Mouse (Mus musculus) lung, embryonic 15.5 days (tissue): ENCODE measurements around the gene Pign. TPM values are rescaled to one million over a fixed set of nuclear protein-coding genes. Genes with fewer than 3 reads are reported as not detected.

Experiments used
- microRNA-seq: library from miRNA; unstranded; fragments of <30 nt; microRNA quantifications from one replicate; pipeline ENCODE4, GENCODE M21; 2016
- polyA plus RNA-seq: library from polyadenylated mRNA; unstranded; fragments of >200 nt; fragmentation: Nextera tagmentation; extraction: Ambion mirVana; gene quantifications from 2 replicates; pipeline ENCODE4 v1.2.1, GENCODE M21; 2015

The Pign gene
- polyA plus RNA-seq, 1 experiment from 2014 or later = 14.7 TPM

Small RNA genes lying within 50 kb of the gene (microRNA-seq; reads per million reads assigned to microRNA genes)
- not detected for gene Gm22426

Other genes with a start within 250 kb of the Pign start
- gene Relch, start 184 bp upstream of the Pign start, polyA plus RNA-seq = 24.0 and 25.3 TPM in 2 replicates
- gene Tnfrsf11a, start 117.0 kb upstream of the Pign start, polyA plus RNA-seq = 2.4 and 2.8 TPM in 2 replicates